Mouse (Mus musculus) frontal cortex, postnatal 25 days (tissue): Measurements from ENCODE around the gene Duoxa1.
A peak's percentile ranks its signal among the peaks of the same experiment; 100 is the strongest.
"Not testable (repeated sequence)": the region's sequence is repeated elsewhere in the genome, so short reads cannot be mapped to it uniquely, and the experiment has no call there.

Source experiments
- DNase-seq, 2 experiments: peaks; one replicate each; pipeline ENCODE4 v3.0.0; 2022; ENCODE audit warnings: low spot score in 2 of 2

Duoxa1 gene

GRCm38 (mm10) chr2:122313536-122313935, at the start of gene Duoxa1:
TSS of gene Duoxa1 (minus strand) at chr2:122313730.
- no peak for DNase-seq

- DNase-seq: no peak
Measured at GRCm38 (mm10) chr2:122362622-122363523, 49.3 kb upstream of the Duoxa1 start.

GRCm38 (mm10) chr2:122361868-122362621, 48.5 kb upstream of the Duoxa1 start:
- no peak for DNase-seq

GRCm38 (mm10) chr2:122361181-122361580, 47.7 kb upstream of the Duoxa1 start:
- DNase-seq: no peak

- no peak for DNase-seq
Measured at GRCm38 (mm10) chr2:122360310-122360709, 46.8 kb upstream of the Duoxa1 start.

- no peak for DNase-seq
Measured at GRCm38 (mm10) chr2:122356187-122356586, 42.7 kb upstream of the Duoxa1 start.

- no peak for DNase-seq
Measured at GRCm38 (mm10) chr2:122355389-122355788, 41.9 kb upstream of the Duoxa1 start.

GRCm38 (mm10) chr2:122354191-122354929, 40.8 kb upstream of the Duoxa1 start:
- DNase-seq: no peak

- no peak for DNase-seq
Measured at GRCm38 (mm10) chr2:122353765-122354164, 40.2 kb upstream of the Duoxa1 start.

GRCm38 (mm10) chr2:122352992-122353391, 39.5 kb upstream of the Duoxa1 start:
- no peak for DNase-seq

- DNase-seq: peak in 1 of 2 experiments; percentile 41
Measured at GRCm38 (mm10) chr2:122351931-122352329, 38.4 kb upstream of the Duoxa1 start.

GRCm38 (mm10) chr2:122351156-122351930, 37.8 kb upstream of the Duoxa1 start:
- peak in 1 of 2 experiments; percentile 52 for DNase-seq

GRCm38 (mm10) chr2:122349136-122349785, 35.7 kb upstream of the Duoxa1 start:
- no peak for DNase-seq

GRCm38 (mm10) chr2:122348531-122349131, 35.1 kb upstream of the Duoxa1 start:
- DNase-seq: peak; percentile 76 to 81

- DNase-seq: no peak
Measured at GRCm38 (mm10) chr2:122347257-122347656, 33.7 kb upstream of the Duoxa1 start.

GRCm38 (mm10) chr2:122346164-122346563, 32.6 kb upstream of the Duoxa1 start:
- DNase-seq: not testable (repeated sequence)

- no peak for DNase-seq
Measured at GRCm38 (mm10) chr2:122345106-122345893, 31.8 kb upstream of the Duoxa1 start.

GRCm38 (mm10) chr2:122337291-122337690, 23.8 kb upstream of the Duoxa1 start:
- DNase-seq: no peak

- no peak for DNase-seq
Measured at GRCm38 (mm10) chr2:122334170-122334569, 20.6 kb upstream of the Duoxa1 start.
